Mouse (Mus musculus): ENCODE measurements around the gene Agbl1. TPM values are rescaled to one million over a fixed set of nuclear protein-coding genes. Genes with fewer than 3 reads are reported as not detected.

The Agbl1 gene
- total RNA-seq, 2 experiments from 2014 or later: 0.27 to 0.46 TPM

DNA sequence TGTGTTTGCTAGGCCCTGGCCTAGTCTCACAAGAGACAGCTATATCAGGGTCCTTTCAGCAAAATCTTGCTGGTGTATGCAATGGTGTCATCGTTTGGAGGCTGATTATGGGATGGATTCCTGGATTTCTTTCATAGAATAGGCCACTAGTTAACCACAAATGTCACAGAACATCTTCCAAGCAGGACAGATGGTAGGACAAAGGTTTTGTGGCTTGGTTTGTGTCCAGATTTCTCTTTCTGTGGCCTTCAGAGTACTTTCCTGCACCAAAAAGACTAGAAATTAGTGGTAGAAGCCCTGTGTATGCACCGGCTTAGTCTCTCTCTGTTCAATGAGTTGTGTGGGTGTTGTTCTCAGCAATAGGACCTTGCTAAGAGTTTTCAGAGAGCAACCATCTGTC is 590.9 kb downstream of the Agbl1 start:
- intact Hi-C loops (cut with DNase I): no loop called here
- no peak for DNase-seq (ENCODE audit: low spot score in 2 of 2)

DNA sequence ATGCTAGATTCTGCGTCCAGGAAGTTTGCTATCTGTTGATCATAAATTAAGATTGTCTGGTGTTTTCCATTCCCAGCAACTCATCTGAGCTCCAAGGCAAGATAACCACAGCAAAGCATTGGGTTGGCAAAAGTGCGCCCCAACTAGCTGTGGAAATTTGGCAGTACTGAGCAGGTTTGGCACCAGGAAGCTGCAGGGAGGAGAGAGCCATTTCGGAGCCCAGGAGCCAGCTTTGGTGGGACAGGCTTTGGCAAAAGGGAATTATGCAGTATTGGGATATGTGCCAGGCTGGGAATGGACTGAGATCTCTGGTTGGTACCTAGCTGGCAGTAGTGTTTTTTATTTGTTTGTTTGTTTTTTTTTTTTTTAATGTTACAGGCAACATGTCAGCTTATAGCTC is 612.5 kb downstream of the Agbl1 start:
- DNase-seq (ENCODE audit: low spot score in 2 of 2): no peak
- intact Hi-C loops (cut with DNase I): no loop called here

DNA sequence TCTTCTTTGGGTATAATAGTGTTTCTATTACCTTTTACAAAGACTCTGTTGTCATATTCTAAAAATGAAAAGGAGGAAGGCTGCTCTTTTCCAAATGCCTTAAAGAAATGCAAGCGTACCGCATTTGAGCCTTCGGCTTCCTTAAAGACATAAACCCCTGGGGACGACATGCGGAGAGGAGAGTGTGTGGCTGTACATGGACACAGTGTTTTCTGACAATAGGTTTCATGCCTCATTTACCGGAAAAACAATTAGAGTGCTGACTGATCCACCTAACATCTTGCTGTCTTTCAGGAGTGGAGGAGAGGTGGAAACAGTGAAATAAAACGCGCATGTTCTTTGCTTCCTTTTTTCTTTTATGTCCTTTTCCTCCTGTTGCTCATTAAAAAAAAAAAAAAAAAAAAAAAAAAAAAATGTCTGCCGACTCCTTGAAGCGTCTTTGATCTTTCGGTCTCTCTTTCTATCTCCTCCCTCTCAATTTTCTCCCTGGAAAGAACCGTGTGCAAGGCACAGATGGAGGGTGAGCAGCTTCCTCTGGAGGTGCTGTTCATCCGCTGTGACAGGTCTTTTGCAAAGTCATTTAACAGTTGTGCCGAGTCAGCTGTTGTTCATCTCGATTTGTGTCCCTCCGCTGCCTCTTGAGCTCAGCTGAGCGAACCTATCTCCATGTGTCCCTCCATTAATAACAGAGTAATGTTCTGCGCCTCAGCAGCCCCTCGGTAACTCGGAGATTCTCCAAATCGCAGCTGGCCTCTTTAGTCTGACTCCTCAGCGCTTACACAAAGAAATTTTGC is 659.9 kb downstream of the Agbl1 start:
- DNase-seq (ENCODE audit: low spot score in 2 of 2): peak; percentile 11 to 15
- intact Hi-C loops (cut with DNase I): no loop called here

DNA sequence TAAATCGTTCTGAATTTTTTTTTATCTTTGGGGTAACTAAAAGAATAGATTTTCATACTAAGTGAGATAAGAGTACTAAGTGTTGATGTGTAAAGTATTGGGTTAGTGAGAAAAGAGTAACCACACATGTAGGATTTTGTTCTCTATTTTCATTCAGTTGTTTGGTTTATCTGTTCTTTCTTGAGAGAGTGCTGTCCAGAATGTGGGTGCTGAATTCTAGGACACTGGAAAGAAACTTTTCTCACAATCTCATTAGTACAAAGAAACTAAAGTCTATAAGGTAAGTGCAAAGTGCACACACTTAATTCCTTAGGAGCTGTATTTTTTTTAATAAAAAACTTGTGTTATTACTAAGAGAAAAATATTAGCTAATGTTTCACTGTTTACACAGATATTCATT is 674.4 kb downstream of the Agbl1 start:
- no peak for DNase-seq (ENCODE audit: low spot score in 2 of 2)
- intact Hi-C loops (cut with DNase I): no loop called here

DNA sequence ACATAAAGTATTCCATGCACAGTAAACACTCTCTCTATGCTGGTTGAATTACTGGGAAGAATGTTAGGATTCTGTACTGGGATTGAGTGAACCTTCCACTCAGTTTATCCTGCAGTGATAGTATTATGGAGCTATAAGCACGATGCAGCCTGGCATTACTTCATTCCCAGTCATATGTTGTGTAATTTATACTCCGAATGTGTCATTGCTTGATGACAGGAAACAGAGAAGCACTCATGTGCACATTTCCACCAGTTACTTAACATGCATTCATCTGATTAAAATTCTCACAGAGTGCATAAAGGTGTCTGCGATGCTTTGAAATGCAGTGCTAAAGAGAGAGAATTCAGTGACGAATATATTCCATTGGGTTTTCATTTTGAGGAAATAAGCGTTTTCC is 682.0 kb downstream of the Agbl1 start:
- DNase-seq (ENCODE audit: low spot score in 2 of 2): no peak
- intact Hi-C loops (cut with DNase I): no loop called here

DNA sequence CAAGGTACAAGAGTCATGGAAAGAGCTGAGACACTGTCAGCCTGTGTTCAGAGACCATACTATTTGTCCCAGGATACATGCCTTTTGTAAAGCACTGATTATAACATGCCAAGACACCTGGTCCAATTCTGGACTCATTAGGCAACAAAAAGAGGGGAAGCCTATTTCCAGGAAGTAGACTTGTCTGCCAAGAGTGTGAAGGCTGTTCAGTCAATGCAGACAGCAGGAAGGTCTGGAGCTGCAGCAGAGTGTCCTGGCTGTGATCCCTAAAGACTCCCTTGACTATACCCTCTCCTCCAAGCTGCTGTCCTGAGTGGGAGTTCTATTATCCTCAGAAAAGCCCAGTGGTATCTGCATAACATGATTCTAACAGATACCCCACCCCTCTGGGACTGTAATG is 689.2 kb downstream of the Agbl1 start:
- no peak for DNase-seq (ENCODE audit: low spot score in 2 of 2)
- intact Hi-C loops (cut with DNase I): no loop called here

DNA sequence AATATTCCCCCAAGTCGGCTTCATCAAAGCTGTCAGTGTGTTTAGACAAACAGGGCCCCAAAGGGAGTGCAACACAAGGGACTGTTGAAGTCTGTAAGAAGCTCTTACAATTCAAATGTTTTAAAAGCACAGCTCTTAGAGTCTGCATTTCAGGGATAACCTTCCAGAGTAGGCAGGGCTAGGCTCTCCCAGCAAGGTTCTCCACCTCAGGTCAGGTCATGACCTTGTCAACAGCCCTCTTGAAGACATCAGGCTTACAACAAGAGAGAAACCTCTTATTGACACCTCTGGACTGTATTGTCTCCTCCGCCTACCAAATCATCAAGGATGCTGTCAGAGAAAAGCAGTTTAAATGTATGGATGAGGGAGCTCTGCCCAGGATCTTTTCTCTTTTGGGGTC is 692.0 kb downstream of the Agbl1 start:
- no peak for DNase-seq (ENCODE audit: low spot score in 2 of 2)
- intact Hi-C loops (cut with DNase I): no loop called here

DNA sequence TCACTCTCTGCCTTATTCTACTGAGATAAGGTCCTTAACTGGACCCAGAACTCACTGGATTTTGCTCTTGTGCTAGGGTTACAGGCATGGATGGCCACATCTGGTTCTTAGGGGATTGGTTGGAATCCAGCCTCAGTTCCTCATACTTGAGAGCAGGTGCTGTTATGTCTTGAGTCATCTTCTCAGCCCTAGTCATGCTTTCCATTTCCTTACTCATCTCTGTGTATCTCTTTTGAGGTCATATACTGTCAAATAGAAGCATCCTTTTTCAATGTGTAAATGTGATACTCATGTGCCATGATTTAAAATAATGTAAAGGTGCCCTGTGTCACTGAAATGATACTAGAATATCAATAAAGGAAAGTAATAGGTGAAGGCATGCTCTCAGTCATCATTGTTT is 705.5 kb downstream of the Agbl1 start:
- intact Hi-C loops (cut with DNase I): loop anchor here (5.0 kb wide), 1 partner anchor 528 kb away; no protein-coding TSS in a partner anchor
- no peak for DNase-seq (ENCODE audit: low spot score in 2 of 2)

DNA sequence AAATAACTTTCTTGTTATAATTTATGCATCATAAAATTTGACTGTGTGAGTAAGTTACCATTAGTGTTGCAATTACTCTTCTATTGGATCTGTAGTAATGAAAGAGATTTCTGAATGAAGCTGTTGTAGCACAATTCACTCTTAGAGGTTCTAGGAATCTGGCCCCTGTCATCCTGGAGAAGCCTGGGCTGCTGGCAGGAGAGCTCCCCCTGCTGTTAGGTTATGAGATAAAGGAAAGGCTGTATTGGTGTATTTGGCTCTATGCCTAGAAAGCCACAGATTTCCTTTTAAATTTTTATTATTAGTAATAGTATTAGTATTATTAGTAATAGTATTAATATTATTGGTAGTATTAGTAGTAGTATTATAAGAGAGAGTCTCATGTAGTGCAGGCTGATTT is 711.8 kb downstream of the Agbl1 start:
- intact Hi-C loops (cut with DNase I): loop anchor here (2.0 to 5.0 kb wide), 3 partner anchors 549 to 1029 kb away; no protein-coding TSS in a partner anchor
- DNase-seq (ENCODE audit: low spot score in 2 of 2): peak; percentile 20 to 24

DNA sequence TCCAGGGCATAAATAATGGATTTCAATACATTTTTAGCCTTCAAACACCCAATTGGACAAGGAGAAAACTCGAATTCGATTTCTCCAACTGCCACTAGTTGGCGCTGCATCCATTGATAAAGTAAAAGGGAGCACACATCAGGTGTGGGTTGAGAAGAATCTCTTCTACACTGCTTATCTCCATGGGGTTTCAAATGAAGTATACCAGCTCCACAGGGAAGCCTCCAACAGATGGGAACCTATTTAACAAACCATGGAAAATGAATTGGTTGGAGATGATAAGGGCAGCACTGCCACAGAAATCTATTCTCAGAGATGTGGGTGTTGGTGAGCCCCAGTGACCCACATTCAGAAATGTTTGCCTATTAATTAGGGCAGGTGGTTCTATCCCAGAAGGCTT is 741.6 kb downstream of the Agbl1 start:
- DNase-seq (ENCODE audit: low spot score in 2 of 2): peak; percentile 5 to 6
- intact Hi-C loops (cut with DNase I): no loop called here

DNA sequence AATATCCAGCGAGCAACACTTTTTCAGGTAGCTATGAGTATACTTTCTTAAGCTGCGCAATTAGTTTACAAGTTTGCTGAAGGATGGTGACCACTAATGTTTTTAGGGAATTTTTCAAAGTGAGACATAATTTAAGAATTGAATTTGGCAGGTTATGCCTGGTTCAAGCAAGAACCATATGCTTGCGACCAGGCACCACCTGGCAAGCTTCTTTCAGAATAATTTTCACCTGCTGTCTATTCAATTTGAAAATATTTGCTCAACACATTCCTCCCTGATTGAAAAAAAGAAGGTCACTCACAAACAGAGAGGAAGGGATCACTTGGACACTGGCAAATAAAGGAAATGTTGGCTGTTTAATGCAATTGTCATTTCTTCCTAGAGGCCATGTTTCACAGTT is 779.9 kb downstream of the Agbl1 start:
- DNase-seq (ENCODE audit: low spot score in 2 of 2): no peak
- intact Hi-C loops (cut with DNase I): no loop called here

DNA sequence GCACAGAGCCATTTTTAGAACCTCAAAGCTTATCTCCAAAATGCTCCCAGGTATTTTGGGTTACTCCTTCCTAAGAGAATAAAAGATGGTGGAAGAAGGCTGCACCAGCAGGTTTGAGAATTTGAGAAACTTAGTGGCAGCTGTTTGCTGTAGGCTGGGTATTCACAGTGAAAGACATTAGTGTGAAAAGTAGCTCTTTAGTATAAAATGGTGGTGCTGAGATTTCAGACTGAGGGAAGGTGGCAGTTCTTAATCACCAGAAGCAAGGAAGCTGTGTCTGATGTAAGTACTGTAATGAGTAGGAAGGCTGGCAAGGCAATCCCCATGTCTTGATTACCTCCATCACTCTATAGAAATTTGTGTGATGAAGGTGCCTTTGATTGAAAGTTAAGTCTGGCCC is 799.3 kb downstream of the Agbl1 start:
- peak in 1 of 2 experiments; percentile 55 for DNase-seq (ENCODE audit: low spot score in 2 of 2)
- intact Hi-C loops (cut with DNase I): no loop called here

DNA sequence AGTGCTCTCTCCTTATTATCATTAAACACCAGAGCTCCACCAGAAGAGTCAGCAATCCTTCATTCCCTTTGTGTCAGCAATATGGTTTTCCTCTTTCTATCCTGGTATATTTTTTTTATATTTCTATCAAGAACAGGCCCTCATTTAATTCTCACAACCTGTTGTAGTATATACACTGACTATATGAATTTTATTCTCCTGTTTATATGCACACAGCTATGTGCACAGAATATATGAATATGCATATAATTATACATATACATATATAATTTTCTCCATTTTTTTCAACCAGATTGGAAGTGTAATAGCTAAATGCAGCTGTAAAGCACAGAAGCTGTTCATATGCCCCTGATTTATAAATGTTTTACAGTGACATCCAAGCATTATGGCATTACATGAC is 846.3 kb downstream of the Agbl1 start:
- intact Hi-C loops (cut with DNase I): no loop called here

DNA sequence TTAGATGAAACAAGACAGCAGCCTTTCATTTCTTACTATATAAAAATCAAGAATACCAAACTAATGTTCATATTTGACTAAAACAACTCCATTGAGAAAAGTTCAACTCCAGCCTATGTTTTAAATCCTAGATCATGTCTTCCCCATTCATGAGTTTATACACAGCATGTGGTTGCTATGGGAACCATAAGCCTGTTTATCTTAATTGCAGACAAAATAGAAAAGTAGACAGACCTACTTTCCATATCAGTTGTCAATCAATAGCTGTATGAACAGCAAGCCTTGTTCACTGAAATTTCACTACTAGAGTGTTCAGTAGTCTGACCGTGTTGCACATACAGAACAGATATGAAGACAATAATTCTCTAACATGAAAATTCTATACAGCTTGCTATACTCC is 857.6 kb downstream of the Agbl1 start:
- intact Hi-C loops (cut with DNase I): no loop called here
- DNase-seq (ENCODE audit: low spot score in 2 of 2): no peak

More for the DNA sequence above, 846.3 kb downstream of the Agbl1 start:
- no peak for DNase-seq (ENCODE audit: low spot score in 2 of 2)

DNA sequence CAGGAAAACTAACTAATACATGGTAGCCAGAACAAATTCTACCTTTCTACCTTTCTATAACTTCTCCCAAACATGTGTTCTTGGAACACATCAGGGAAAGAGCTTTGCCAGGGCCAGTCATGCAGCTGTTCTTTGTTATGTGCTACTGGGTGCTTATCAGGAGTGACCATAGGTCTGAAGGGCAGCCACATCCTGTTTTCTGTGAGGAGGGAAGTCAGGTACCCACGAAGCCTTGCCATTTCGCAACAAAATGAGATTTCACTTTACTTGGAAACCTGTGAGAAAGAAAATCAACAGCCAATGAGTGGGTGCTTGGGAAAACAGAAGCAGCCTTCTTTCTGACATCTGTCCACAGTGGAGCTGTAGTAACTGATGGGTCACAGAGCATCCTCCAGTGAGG is 865.5 kb downstream of the Agbl1 start:
- DNase-seq (ENCODE audit: low spot score in 2 of 2): no peak
- intact Hi-C loops (cut with DNase I): no loop called here

DNA sequence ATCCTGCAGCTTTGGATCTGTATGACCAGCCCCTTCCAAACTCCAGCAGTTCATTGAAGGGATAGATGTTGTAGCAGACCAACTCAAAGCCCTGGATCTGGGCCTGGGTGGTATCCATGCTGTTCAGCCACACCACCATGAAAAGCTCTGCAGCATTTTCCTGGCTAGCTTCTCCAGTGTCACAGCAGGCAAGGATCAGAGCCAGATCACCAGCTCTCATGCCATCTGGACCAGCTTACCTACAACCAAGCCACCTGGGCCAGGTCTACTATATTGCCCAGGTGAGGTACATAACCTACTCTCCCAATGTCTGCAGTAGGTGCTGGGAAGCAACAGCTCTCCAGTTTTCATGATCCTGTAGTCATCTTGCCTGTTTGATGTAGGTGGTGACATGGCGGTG is 884.3 kb downstream of the Agbl1 start:
- DNase-seq (ENCODE audit: low spot score in 2 of 2): no peak
- intact Hi-C loops (cut with DNase I): no loop called here

DNA sequence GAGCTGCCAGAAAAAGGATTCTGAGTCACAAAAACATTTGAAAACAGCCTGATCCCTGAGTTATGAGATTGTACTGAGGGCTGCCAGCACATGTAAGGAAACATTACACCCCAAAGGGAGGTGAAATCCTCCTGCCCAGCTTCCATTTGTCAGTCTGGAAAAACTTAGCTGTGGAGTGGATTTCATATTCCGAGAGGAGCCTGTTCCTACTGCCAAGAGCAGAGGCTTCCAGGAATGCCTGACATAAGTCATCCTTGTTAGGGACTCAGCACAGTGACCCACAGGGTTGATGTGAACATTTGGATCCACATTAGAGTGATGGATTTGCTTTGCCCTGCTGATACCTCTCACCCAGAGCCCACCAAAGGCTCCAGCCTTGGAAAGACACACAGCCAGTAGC is 899.4 kb downstream of the Agbl1 start:
- peak in 1 of 2 experiments; percentile 25 for DNase-seq (ENCODE audit: low spot score in 2 of 2)
- intact Hi-C loops (cut with DNase I): no loop called here

DNA sequence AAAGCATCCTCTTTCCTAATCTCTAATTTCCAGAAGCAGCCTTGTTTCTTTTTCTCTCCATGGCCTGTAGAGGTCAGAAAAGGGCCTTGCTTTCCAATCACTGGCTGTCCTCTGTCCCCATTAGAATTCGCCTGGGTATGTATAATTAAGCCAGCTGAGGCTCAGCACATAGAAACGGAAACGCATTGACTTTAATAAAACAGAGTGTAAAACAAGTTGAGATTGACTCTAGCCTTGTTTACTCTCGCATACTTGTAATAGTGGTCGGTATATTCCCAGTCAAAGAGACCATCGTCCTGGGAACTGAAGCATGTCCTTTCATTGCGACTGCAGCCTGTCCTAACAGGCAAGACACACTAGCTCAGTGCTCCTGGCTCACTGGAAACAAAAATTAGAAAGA is 902.3 kb downstream of the Agbl1 start:
- intact Hi-C loops (cut with DNase I): loop anchor here (10.0 kb wide), 3 partner anchors 313 to 1633 kb away; no protein-coding TSS in a partner anchor
- DNase-seq (ENCODE audit: low spot score in 2 of 2): peak in 1 of 2 experiments; percentile 55

DNA sequence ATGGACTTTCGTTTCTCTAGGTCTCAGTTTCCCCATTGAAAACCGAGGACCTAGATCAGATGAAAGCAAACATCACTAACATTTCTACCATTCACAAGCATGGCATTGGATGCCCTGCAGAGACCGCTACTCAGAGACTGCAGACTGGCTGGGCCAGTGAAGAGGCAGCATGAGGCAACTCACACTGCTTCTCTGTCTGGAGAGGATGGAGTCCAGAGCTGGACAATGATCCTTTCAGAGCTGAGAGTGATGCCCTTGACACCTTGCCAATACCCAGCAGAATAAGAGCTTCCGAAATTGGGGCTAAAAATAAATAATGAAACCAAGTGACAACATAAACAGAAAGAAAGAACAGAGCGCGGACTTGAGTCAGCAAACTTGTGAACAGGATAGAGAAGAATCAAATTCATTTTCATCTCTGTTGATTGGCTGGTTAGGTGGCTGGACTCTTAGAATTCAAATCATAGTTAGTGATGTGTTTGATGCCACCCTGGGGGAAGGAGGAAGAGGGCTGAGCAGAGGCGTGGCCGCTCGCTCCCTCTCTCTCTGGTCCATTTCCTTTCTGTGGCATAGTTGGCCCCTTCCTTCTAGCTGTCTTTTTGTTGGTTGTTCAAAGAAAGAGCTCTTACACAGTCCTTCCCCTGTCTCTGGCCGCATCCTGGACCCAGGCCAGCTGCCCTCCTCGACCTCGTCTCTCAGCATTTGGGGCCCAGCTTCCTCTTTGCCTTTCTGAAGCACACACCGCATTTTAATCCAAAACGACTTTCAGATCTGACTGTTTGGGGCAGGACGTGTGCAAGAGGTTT is 903.1 kb downstream of the Agbl1 start:
- peak; percentile 31 to 53 for DNase-seq (ENCODE audit: low spot score in 2 of 2)
- intact Hi-C loops (cut with DNase I): loop anchor here (10.0 kb wide), 3 partner anchors 312 to 1632 kb away; no protein-coding TSS in a partner anchor

DNA sequence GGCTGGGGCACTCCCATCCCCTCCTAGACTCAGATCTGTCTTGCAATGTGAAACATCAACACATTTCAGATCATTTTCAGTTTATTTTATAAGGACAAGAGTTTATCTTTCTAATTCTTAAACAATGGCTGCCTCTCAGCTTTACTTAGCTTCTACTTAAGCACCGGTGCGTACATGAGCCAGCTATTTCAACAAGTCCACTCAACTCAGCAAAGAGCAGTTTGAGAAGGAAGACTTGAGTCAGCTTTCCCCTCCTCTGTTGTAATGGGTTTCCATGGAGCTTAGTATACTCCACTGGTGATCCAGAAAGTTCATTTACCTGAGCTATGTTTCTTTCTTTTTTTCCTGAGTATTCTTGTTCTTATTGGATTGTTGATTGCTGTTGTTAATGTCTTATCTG is 905.2 kb downstream of the Agbl1 start:
- DNase-seq (ENCODE audit: low spot score in 2 of 2): no peak
- intact Hi-C loops (cut with DNase I): loop anchor here (10.0 kb wide), 3 partner anchors 310 to 1630 kb away; no protein-coding TSS in a partner anchor

DNA sequence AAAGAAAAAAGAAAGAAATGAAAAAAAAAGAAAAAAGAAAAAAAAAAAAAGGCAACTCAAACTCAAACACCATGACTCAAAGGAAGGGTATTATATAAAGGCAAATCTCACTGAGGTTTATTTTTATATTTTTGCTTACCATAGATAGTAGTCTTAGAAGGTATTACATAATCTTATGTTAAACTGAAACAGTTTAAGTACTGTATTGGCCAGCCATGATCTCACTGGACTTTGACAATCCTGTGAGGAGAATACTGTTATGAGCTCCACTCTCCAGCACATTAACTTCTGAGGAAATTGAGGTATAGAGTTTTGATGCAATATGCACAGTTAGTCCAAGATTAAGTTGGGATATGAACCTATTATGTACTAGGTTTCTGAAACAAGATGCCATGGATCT is 909.0 kb downstream of the Agbl1 start:
- DNase-seq (ENCODE audit: low spot score in 2 of 2): no peak
- intact Hi-C loops (cut with DNase I): loop anchor here (10.0 kb wide), 3 partner anchors 306 to 1626 kb away; no protein-coding TSS in a partner anchor

Data from left cerebral cortex, postnatal 25 days (tissue).